Mouse (Mus musculus): Measurements from ENCODE around the gene Ifit2.

DNA sequence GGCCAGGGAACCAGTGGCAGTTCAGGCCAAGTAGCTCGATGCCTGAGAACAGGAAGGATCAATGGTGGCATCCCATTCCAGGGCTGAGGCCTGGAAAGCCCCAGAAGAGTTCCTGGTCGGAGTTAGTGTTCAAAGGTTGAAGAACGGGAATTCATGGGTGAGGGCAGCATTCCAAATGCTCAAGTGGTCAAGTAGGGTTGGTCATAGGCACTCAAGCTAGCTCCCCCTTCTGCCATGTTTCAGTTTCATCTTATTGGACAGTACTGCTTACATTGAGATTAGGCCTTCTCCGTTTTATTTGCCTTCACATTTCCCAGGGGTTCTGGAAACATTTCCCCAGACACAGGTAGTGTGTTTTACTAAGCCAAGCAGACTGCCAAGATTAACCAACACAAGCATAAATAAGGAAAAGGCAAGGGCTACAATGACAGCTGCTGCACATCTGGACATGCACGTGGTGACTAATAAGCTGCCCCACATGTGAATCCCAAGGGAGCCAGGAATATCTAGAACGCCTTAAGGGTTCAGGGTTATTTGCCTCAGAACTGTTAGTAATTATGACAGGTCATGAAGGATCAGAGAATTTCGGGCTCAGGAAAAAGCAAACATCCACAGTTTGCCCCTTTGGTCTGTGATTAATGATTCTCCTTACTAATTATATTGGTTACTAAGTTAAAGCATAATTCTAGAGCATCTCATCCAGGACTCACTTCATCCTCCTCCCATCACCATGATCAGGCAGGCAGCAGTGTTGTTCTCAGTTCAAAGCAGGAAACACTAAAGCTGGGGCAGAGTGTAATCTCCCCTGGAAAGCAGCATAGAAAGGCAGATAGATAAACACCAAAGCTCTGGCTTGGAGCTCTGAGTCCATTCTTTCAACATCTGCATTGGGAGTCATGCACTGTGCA lies 18.7 kb downstream of the Ifit2 start:
- TF ChIP-seq POLR2A (IDR thresholded peaks at IDR 0.05; ENCODE audit: insufficient read length, low read depth) (no peak), USF1 (IDR thresholded peaks at IDR 0.05; ENCODE audit: low read depth) (no peak), MAX (IDR thresholded peaks at IDR 0.05; ENCODE audit: low read depth) (no peak), POLR2AphosphoS2 (IDR thresholded peaks at IDR 0.05; ENCODE audit: insufficient read length, low read depth) (no peak), SRF (IDR thresholded peaks at IDR 0.05; ENCODE audit: control insufficient read depth, insufficient read length, low read depth) (no peak), MYOG (IDR thresholded peaks at IDR 0.05; ENCODE audit: control insufficient read depth in 1 of 3, insufficient read depth in 1 of 3, insufficient read length in 2 of 3, low read depth in 2 of 3) (no peak), TCF3 (IDR thresholded peaks at IDR 0.05; ENCODE audit: insufficient read length, low read depth) (no peak), REST (IDR thresholded peaks at IDR 0.05; ENCODE audit: insufficient read depth, insufficient read length) (no peak), CEBPB (IDR thresholded peaks at IDR 0.05; ENCODE audit: insufficient read depth, poor library complexity, severe bottlenecking) (no peak), TCF12 (IDR thresholded peaks at IDR 0.05; ENCODE audit: insufficient read depth, poor library complexity, severe bottlenecking) (no peak), E2F4 (IDR thresholded peaks at IDR 0.05; ENCODE audit: insufficient read depth) (no peak)

Data from myocyte (in vitro differentiated cells).